ENCODE assay signal across 8 mouse cellular contexts in the genomic region with DNA sequence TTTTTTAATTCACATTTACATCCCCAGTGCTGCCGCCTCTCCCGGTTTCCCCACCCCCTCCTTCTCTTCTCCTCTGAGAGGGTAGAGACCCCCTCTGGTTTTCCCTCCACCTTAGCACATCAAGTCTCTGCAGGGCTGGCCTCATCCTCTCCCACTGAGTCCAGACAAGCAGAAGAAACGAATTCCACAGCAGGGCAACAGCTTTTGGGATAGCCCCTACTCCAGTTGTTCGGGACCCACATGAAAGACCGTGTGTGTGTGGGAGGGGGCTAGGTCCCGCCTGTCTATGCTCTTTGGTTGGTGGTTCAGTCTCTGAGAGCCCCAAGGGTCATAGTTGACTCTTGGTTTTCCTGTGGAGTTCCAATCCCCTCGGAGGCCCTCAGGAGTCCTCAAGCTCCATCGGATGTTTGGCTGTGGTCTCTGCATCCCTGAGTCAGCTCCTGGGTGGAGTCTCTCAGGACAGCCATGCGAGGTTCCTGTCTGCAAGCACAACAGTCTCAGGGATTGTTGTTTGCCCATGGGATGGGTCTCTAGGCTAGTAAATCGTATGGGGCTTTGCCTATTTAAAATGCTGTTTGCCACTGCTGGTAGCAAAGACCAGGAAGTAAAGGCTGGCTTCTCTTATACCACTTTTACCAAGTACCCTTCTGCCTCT. TPM values are rescaled to one million over a fixed set of nuclear protein-coding genes. Genes with fewer than 3 reads are reported as not detected.
DNase-seq lines count a peak whose midpoint lies in the region; ATAC-seq and TF ChIP-seq lines count a peak whose summit lies in the region.

No protein-coding gene starts in this region.

- H3K9me3 ChIP-seq in heart, embryonic 14.5 days (ENCODE audit: control insufficient read depth, low read length) = no peaks in the 10 kb centered on the region
- no peaks in the 10 kb centered on the region for H3K9me3 ChIP-seq in limb, embryonic 15.5 days
- no peaks in the 10 kb centered on the region for H3K9me3 ChIP-seq in neural tube, embryonic 12.5 days

- peaks cover 25% of the 10 kb centered on the region for H3K36me3 ChIP-seq in heart, embryonic 14.5 days (ENCODE audit: control insufficient read depth, insufficient read depth, low read length)
- H3K36me3 ChIP-seq in limb, embryonic 15.5 days = peaks cover 27% of the 10 kb centered on the region
- H3K36me3 ChIP-seq in neural tube, embryonic 12.5 days = peaks cover 20% of the 10 kb centered on the region

- peak overlapping the region; percentile 68 for H3K9ac ChIP-seq in heart, embryonic 14.5 days (ENCODE audit: low read length)
- H3K9ac ChIP-seq in limb, embryonic 15.5 days = 0 out of 2 replicates have a peak overlapping the region, but pooled peaks have one; percentile 32
- H3K9ac ChIP-seq in neural tube, embryonic 12.5 days = peak overlapping the region; percentile 61

- no peak for TF ChIP-seq POLR2A in cerebellum, adult 2 months (IDR thresholded peaks at IDR 0.05; ENCODE audit: borderline replicate concordance, insufficient read depth, low read length)

- H3K4me3 ChIP-seq in cerebellum, adult 2 months (replicated peaks; ENCODE audit: insufficient read depth, low read depth, low read length) = peak overlapping the region; percentile 92
- H3K4me3 ChIP-seq in heart, embryonic 14.5 days (ENCODE audit: control insufficient read depth in 1 of 2, insufficient read depth in 1 of 2, low read depth in 1 of 2, low read length in 2 of 2) = peak overlapping the region; percentile 65 to 76
- peak overlapping the region; percentile 71 for H3K4me3 ChIP-seq in limb, embryonic 15.5 days
- H3K4me3 ChIP-seq in neural tube, embryonic 12.5 days = peak overlapping the region; percentile 84

- H3K27me3 ChIP-seq in cerebellum, adult 2 months (ENCODE audit: control insufficient read depth, insufficient read depth, low read length) = no peaks in the 10 kb centered on the region
- H3K27me3 ChIP-seq in heart, embryonic 14.5 days (ENCODE audit: control insufficient read depth, insufficient read depth, low read length) = no peaks in the 10 kb centered on the region
- no peaks in the 10 kb centered on the region for H3K27me3 ChIP-seq in limb, embryonic 15.5 days
- H3K27me3 ChIP-seq in neural tube, embryonic 12.5 days (replicated peaks) = peaks cover 4% of the 10 kb centered on the region; the same call in 1 of the 2 replicates

- no peak overlapping the region for H3K27ac ChIP-seq in cerebellum, adult 2 months (ENCODE audit: insufficient read depth, low read length)
- peak overlapping the region in 1 of 2 experiments; percentile 56; a peak in 1 of 4 replicates for H3K27ac ChIP-seq in heart, embryonic 14.5 days (replicated peaks in 1 of 2; ENCODE audit: control insufficient read depth in 1 of 2, insufficient read depth in 1 of 2, low read depth in 2 of 2, low read length in 2 of 2)
- peak overlapping the region; percentile 88 for H3K27ac ChIP-seq in limb, embryonic 15.5 days
- no peak overlapping the region for H3K27ac ChIP-seq in neural tube, embryonic 12.5 days

- H3K4me2 ChIP-seq in heart, embryonic 14.5 days (ENCODE audit: low read length) = peak overlapping the region; percentile 94
- peak overlapping the region; percentile 90 for H3K4me2 ChIP-seq in limb, embryonic 15.5 days
- H3K4me2 ChIP-seq in neural tube, embryonic 12.5 days (replicated peaks) = peak overlapping the region; percentile 95

- H3K4me1 ChIP-seq in cerebellum, adult 2 months (ENCODE audit: control insufficient read depth, insufficient read depth, low read length) = no peaks in the 10 kb centered on the region; the same call in 1 of the 2 replicates
- peaks cover 9 to 14% of the 10 kb centered on the region in 2 experiments for H3K4me1 ChIP-seq in heart, embryonic 14.5 days (ENCODE audit: control insufficient read depth in 2 of 2, insufficient read depth in 2 of 2, low read length in 2 of 2)
- H3K4me1 ChIP-seq in limb, embryonic 15.5 days = peaks cover 15% of the 10 kb centered on the region
- H3K4me1 ChIP-seq in neural tube, embryonic 12.5 days = peaks cover 11% of the 10 kb centered on the region

- peak; percentile 11; the same call in 1 of the 2 replicates for ATAC-seq in frontal cortex, adult (ENCODE audit: low TSS enrichment)
- ATAC-seq in heart, embryonic 14.5 days (ENCODE audit: insufficient number of reproducible peaks, insufficient read depth, low FRiP score, low read depth) = no peak
- 0 out of 2 replicates have a peak, but pooled peaks have one; percentile 26 for ATAC-seq in limb, embryonic 15.5 days (ENCODE audit: insufficient number of reproducible peaks, low FRiP score, low TSS enrichment, low read depth)
- peak; percentile 75 for ATAC-seq in neural tube, embryonic 12.5 days (ENCODE audit: low FRiP score, low read depth)
- no peak for ATAC-seq in erythroid progenitor cell, adult 5-6 weeks (replicated peaks; ENCODE audit: low FRiP score, poor library complexity, severe bottlenecking)

- no peak for TF ChIP-seq CTCF in cerebellum, adult 2 months (IDR thresholded peaks at IDR 0.05; ENCODE audit: borderline replicate concordance, insufficient read depth, low read depth, low read length)

- no peak for DNase-seq in frontal cortex, adult 2 months (ENCODE audit: extremely low spot score in 1 of 2, low spot score in 1 of 2)
- peak; percentile 21 for DNase-seq in 3134 (ENCODE audit: extremely low read depth, insufficient read length, low spot score)
- peak; percentile 18 to 27 for DNase-seq in cerebellum, adult 2 months

- 17% methylated on average over 10 of the region's 10 CpGs for WGBS in cerebellum, adult 2 months
- 31% methylated on average over 10 of the region's 10 CpGs for WGBS in heart, embryonic 14.5 days
- 26% methylated on average over 10 of the region's 10 CpGs for WGBS in limb, embryonic 15.5 days
- 29% methylated on average over 10 of the region's 10 CpGs for WGBS in neural tube, embryonic 12.5 days

RNA-seq across cellular contexts. Expression of a gene that starts 0.7 kb away (rescaled TPM):
- 26.7 and 29.3 TPM in 2 replicates for polyA plus RNA-seq in frontal cortex, adult 2 months (2012; rRNA removed)
- 26.3 and 26.5 TPM in 2 replicates for polyA plus RNA-seq in cerebellum, adult 2 months (2012; rRNA removed)
- polyA plus RNA-seq in heart, embryonic 14.5 days (2014; fragmentation: Nextera tagmentation; extraction: Ambion mirVana) = 45.2 and 52.6 TPM in 2 replicates
- polyA plus RNA-seq in limb, embryonic 15.5 days (2015; fragmentation: Nextera tagmentation; extraction: Ambion mirVana) = 72.6 and 74.8 TPM in 2 replicates
- 83.8 and 96.8 TPM in 2 replicates for polyA plus RNA-seq in neural tube, embryonic 12.5 days (2016; fragmentation: Nextera tagmentation; extraction: Ambion mirVana)
- 59.5 and 78.9 TPM in 2 replicates for total RNA-seq in erythroid progenitor cell, adult 5-6 weeks (2015; ENCODE audit: low replicate concordance)
- 19.3 and 43.4 TPM in 2 replicates for total RNA-seq in erythroid progenitor cell, adult 5-6 weeks (2017; ENCODE audit: low replicate concordance)

RNA-seq across cellular contexts. Expression of a gene that starts 26.6 kb away (rescaled TPM):
- 326 and 332 TPM in 2 replicates for polyA plus RNA-seq in frontal cortex, adult 2 months (2012; rRNA removed)
- 182 and 189 TPM in 2 replicates for polyA plus RNA-seq in cerebellum, adult 2 months (2012; rRNA removed)
- polyA plus RNA-seq in heart, embryonic 14.5 days (2014; fragmentation: Nextera tagmentation; extraction: Ambion mirVana) = 785 and 813 TPM in 2 replicates
- 488 and 527 TPM in 2 replicates for polyA plus RNA-seq in limb, embryonic 15.5 days (2015; fragmentation: Nextera tagmentation; extraction: Ambion mirVana)
- polyA plus RNA-seq in neural tube, embryonic 12.5 days (2016; fragmentation: Nextera tagmentation; extraction: Ambion mirVana) = 1,187 and 1,308 TPM in 2 replicates
- 250 and 267 TPM in 2 replicates for total RNA-seq in erythroid progenitor cell, adult 5-6 weeks (2015; ENCODE audit: low replicate concordance)
- 172 and 193 TPM in 2 replicates for total RNA-seq in erythroid progenitor cell, adult 5-6 weeks (2017; ENCODE audit: low replicate concordance)

Comparison
In these comparisons a context has a peak if more than half of its experiments do, and no peak if none do; other contexts are left out.
1. ATAC-seq: peak in frontal cortex, adult (single experiment), limb, embryonic 15.5 days (single experiment) and neural tube, embryonic 12.5 days (single experiment); none in heart, embryonic 14.5 days (single experiment) and erythroid progenitor cell, adult 5-6 weeks (single experiment).
2. DNase-seq: peak in 3134 (single experiment) and cerebellum, adult 2 months (2 of 2); none in frontal cortex, adult 2 months (0 of 2).
3. Peak in every context shown above with its lines, with median percentiles within 50 percentile points of each other: H3K4me3 ChIP-seq, H3K4me2 ChIP-seq and H3K9ac ChIP-seq.